Mouse (Mus musculus): Measurements from ENCODE around the gene Ssc5d. TPM values are rescaled to one million over a fixed set of nuclear protein-coding genes. Genes with fewer than 3 reads are reported as not detected.

The Ssc5d gene
- polyA plus RNA-seq, 1 experiment, result 2.9 TPM

Other genes starting within 250 kb of the Ssc5d start
- gene Hspbp1, start 240.7 kb upstream of the Ssc5d start, polyA plus RNA-seq (2012; rRNA removed), result 32.7 and 34.4 TPM in 2 replicates
- gene Brsk1, start 235.2 kb upstream of the Ssc5d start, polyA plus RNA-seq (2012; rRNA removed), result 1.7 and 2.3 TPM in 2 replicates
- gene Tmem150b, start 200.5 kb upstream of the Ssc5d start, polyA plus RNA-seq (2012; rRNA removed), result 84.0 and 118 TPM in 2 replicates
- 95.6 and 126 TPM in 2 replicates for gene Kmt5c, start 185.7 kb upstream of the Ssc5d start, polyA plus RNA-seq (2012; rRNA removed)
- 45.0 and 50.2 TPM in 2 replicates for gene Cox6b2, start 172.7 kb upstream of the Ssc5d start, polyA plus RNA-seq (2012; rRNA removed)
- not detected in 2 replicates for gene Fam71e2, start 154.5 kb upstream of the Ssc5d start, polyA plus RNA-seq (2012; rRNA removed)
- 0.11 and 0.81 TPM in 2 replicates for gene Il11, start 142.9 kb upstream of the Ssc5d start, polyA plus RNA-seq (2012; rRNA removed)
- gene Tmem190, start 142.8 kb upstream of the Ssc5d start, polyA plus RNA-seq (2012; rRNA removed), result not detected in 2 replicates
- gene Tmem238, start 136.1 kb upstream of the Ssc5d start, polyA plus RNA-seq (2012; rRNA removed), result 81.4 and 90.8 TPM in 2 replicates
- 510 and 604 TPM in 2 replicates for gene Rpl28, start 132.9 kb upstream of the Ssc5d start, polyA plus RNA-seq (2012; rRNA removed)
- gene Ube2s, start 113.2 kb upstream of the Ssc5d start, polyA plus RNA-seq (2012; rRNA removed), result 348 and 501 TPM in 2 replicates
- gene Shisa7, start 81.1 kb upstream of the Ssc5d start, polyA plus RNA-seq (2012; rRNA removed), result 0.78 and 0.86 TPM in 2 replicates
- gene Isoc2b, start 55.5 kb upstream of the Ssc5d start, polyA plus RNA-seq (2012; rRNA removed), result 20.4 and 27.2 TPM in 2 replicates
- gene Isoc2a, start 48.6 kb upstream of the Ssc5d start, polyA plus RNA-seq (2012; rRNA removed), result 14.7 and 16.2 TPM in 2 replicates
- not detected in 2 replicates for gene Gm36210, start 19.3 kb upstream of the Ssc5d start, polyA plus RNA-seq (2012; rRNA removed)
- 12.7 and 14.6 TPM in 2 replicates for gene Zfp628, start 10.6 kb upstream of the Ssc5d start, polyA plus RNA-seq (2012; rRNA removed)
- gene Nat14, start 3.8 kb upstream of the Ssc5d start, polyA plus RNA-seq (2012; rRNA removed), result 4.3 and 7.1 TPM in 2 replicates
- 0.06 and 0.18 TPM in 2 replicates for gene Sbk2, start 38.6 kb downstream of the Ssc5d start, polyA plus RNA-seq (2012; rRNA removed)
- gene Sbk3, start 45.4 kb downstream of the Ssc5d start, polyA plus RNA-seq (2012; rRNA removed), result not detected in 2 replicates
- gene Zfp579, start 70.4 kb downstream of the Ssc5d start, polyA plus RNA-seq (2012; rRNA removed), result 30.6 and 33.2 TPM in 2 replicates
- gene Zfp524, start 88.6 kb downstream of the Ssc5d start, polyA plus RNA-seq (2012; rRNA removed), result 39.4 and 44.3 TPM in 2 replicates
- 22.2 and 29.6 TPM in 2 replicates for gene Fiz1, start 88.9 kb downstream of the Ssc5d start, polyA plus RNA-seq (2012; rRNA removed)
- gene Gm44973, start 89.7 kb downstream of the Ssc5d start, polyA plus RNA-seq (2012; rRNA removed), result 0.37 TPM in 1 of 2 replicates, not detected in the other
- 14.2 and 20.5 TPM in 2 replicates for gene Zfp865, start 94.6 kb downstream of the Ssc5d start, polyA plus RNA-seq (2012; rRNA removed)
- 1.4 and 1.8 TPM in 2 replicates for gene Ccdc106, start 94.8 kb downstream of the Ssc5d start, polyA plus RNA-seq (2012; rRNA removed)
- gene 4632433K11Rik, start 108.3 kb downstream of the Ssc5d start, polyA plus RNA-seq (2012; rRNA removed), result not detected in 2 replicates
- gene Zfp784, start 112.7 kb downstream of the Ssc5d start, polyA plus RNA-seq (2012; rRNA removed), result 6.8 and 7.0 TPM in 2 replicates
- gene Zfp580, start 125.8 kb downstream of the Ssc5d start, polyA plus RNA-seq (2012; rRNA removed), result 5.2 and 6.3 TPM in 2 replicates
- gene U2af2, start 136.4 kb downstream of the Ssc5d start, polyA plus RNA-seq (2012; rRNA removed), result 150 and 173 TPM in 2 replicates
- gene Epn1, start 154.4 kb downstream of the Ssc5d start, polyA plus RNA-seq (2012; rRNA removed), result 238 and 291 TPM in 2 replicates
- not detected in 2 replicates for gene Rfpl4, start 191.2 kb downstream of the Ssc5d start, polyA plus RNA-seq (2012; rRNA removed)
- gene Rasl2-9, start 200.2 kb downstream of the Ssc5d start, polyA plus RNA-seq (2012; rRNA removed), result 0.42 and 0.48 TPM in 2 replicates
- not detected in 2 replicates for gene Vmn1r55, start 223.9 kb downstream of the Ssc5d start, polyA plus RNA-seq (2012; rRNA removed)